In the genomic region with DNA sequence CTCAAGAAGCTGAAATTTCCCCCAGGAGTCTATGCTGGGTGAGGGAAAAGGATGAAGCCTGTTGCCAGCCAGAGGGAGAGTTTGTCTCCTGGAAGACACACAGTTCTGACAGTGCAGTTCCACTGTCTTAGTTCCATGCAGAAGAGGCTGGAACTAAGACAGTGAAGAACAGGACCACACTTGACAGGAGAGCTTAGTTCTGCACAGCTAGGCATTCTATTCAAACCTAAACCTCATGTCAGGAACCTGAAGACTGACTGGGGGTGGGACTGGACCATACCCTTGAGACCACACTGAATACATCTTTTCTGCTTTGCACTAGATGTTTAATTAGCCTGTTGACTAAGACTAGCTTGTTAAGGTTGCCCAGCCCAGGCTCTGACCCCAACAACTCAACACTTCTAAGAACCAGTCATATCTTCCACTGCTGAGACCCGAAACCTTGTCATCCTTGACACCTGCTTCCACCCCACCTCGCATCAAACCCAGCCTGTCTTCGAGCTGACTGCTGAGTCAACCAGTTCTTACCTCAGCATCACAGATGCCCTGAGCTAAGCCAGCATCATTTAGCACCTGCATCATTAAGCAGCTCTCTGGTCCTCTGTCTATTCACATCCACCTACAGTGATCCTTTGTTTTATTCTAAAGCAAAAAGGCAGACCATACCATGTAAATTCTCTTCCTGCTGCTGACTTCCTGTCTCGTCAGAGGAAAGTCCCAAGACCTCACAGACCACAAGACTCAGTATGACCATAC, we compare ENCODE assay signal across 9 mouse cellular contexts. TPM values are rescaled to one million over a fixed set of nuclear protein-coding genes. Genes with fewer than 3 reads are reported as not detected.
DNase-seq lines count a peak whose midpoint lies in the region; ATAC-seq and TF ChIP-seq lines count a peak whose summit lies in the region.
"Had no signal": no experiment of that assay in that cellular context is flagged by ENCODE, and none has a peak within 500 bp of the region (broad histone marks: within the 10 kb centered on the region; RNA-seq: fewer than 3 reads in every experiment).

A gene (minus strand): TSS at position 644 of the 756 bp plus-strand sequence.

- H3K9ac ChIP-seq in liver, adult 2 months (ENCODE audit: low read depth, low read length): no peak within 1 kb of the TSS
- H3K9ac ChIP-seq in liver, embryonic 12.5 days: no peak within 1 kb of the TSS
- H3K9ac ChIP-seq in heart, embryonic 13.5 days: no peak within 1 kb of the TSS
- H3K9ac ChIP-seq in hindbrain, embryonic 13.5 days: no peak within 1 kb of the TSS
- H3K9ac ChIP-seq: lung, embryonic 15.5 days had no signal

- no peak for TF ChIP-seq CTCF in liver, adult 2 months (IDR thresholded peaks at IDR 0.05; ENCODE audit: low read depth, low read length)

- ATAC-seq in liver, embryonic 12.5 days: no peak
- no peak for ATAC-seq in heart, embryonic 13.5 days (ENCODE audit: extremely low read depth, insufficient number of reproducible peaks, low FRiP score, low TSS enrichment)
- ATAC-seq in hindbrain, embryonic 13.5 days (ENCODE audit: low FRiP score): no peak
- no peak for ATAC-seq in megakaryocyte progenitor cell, adult 5-6 weeks (replicated peaks; ENCODE audit: poor library complexity)

- H3K36me3 ChIP-seq in liver, adult 2 months (ENCODE audit: control insufficient read depth, insufficient read depth, low read length): no peaks in the 10 kb centered on the region
- H3K36me3 ChIP-seq in liver, embryonic 12.5 days: no peaks in the 10 kb centered on the region
- H3K36me3 ChIP-seq in heart, embryonic 13.5 days: no peaks in the 10 kb centered on the region
- H3K36me3 ChIP-seq in myocyte (ENCODE audit: control insufficient read depth, insufficient read depth): no peaks in the 10 kb centered on the region
- no peaks in the 10 kb centered on the region for H3K36me3 ChIP-seq in hindbrain, embryonic 13.5 days
- H3K36me3 ChIP-seq: lung, embryonic 15.5 days had no signal

- no peak within 1 kb of the TSS for H3K27ac ChIP-seq in liver, adult 2 months (replicated peaks; ENCODE audit: insufficient read depth, low read depth, low read length)
- H3K27ac ChIP-seq in liver, embryonic 12.5 days: no peak within 1 kb of the TSS
- H3K27ac ChIP-seq in heart, embryonic 13.5 days (replicated peaks): no peak within 1 kb of the TSS
- no peak within 1 kb of the TSS for H3K27ac ChIP-seq in hindbrain, embryonic 13.5 days
- H3K27ac ChIP-seq: lung, embryonic 15.5 days had no signal

- TF ChIP-seq POLR2A in liver, adult 2 months (IDR thresholded peaks at IDR 0.05; ENCODE audit: extremely low read depth, insufficient read depth, low read length): no peak
- TF ChIP-seq POLR2A in myocyte (IDR thresholded peaks at IDR 0.05; ENCODE audit: insufficient read length, low read depth): no peak

- H3K79me2 ChIP-seq in liver, adult 2 months (ENCODE audit: control insufficient read depth, insufficient read depth, low read length): peaks cover 4% of the 10 kb centered on the region; the same call in 1 of the 2 replicates
- no peaks in the 10 kb centered on the region for H3K79me2 ChIP-seq in myocyte (ENCODE audit: control insufficient read depth, insufficient read depth)

- H3ac ChIP-seq in myocyte (ENCODE audit: control insufficient read depth, insufficient read length): no peak within 1 kb of the TSS

- H3K4me1 ChIP-seq in liver, adult 2 months (ENCODE audit: control insufficient read depth, insufficient read depth, low read length): peaks cover 9% of the 10 kb centered on the region
- peaks cover 21% of the 10 kb centered on the region for H3K4me1 ChIP-seq in liver, embryonic 12.5 days
- H3K4me1 ChIP-seq in heart, embryonic 13.5 days: peaks cover 19% of the 10 kb centered on the region
- H3K4me1 ChIP-seq in hindbrain, embryonic 13.5 days (replicated peaks): peaks cover 14% of the 10 kb centered on the region

- H3K27me3 ChIP-seq in liver, adult 2 months (ENCODE audit: control insufficient read depth, insufficient read depth, low read length): no peaks in the 10 kb centered on the region
- H3K27me3 ChIP-seq in liver, embryonic 12.5 days (replicated peaks): no peaks in the 10 kb centered on the region; the same call in 1 of the 2 replicates
- peaks cover 4% of the 10 kb centered on the region; the same call in 1 of the 2 replicates for H3K27me3 ChIP-seq in heart, embryonic 13.5 days (replicated peaks)
- peaks cover 2% of the 10 kb centered on the region for H3K27me3 ChIP-seq in myocyte (ENCODE audit: control insufficient read depth, insufficient read depth, insufficient read length)
- peaks cover 11% of the 10 kb centered on the region for H3K27me3 ChIP-seq in hindbrain, embryonic 13.5 days
- H3K27me3 ChIP-seq: lung, embryonic 15.5 days had no signal

- WGBS in liver, adult 2 months: 81% methylated on average over 4 of the region's 4 CpGs
- 33% methylated on average over 4 of the region's 4 CpGs for WGBS in liver, embryonic 12.5 days (ENCODE audit: insufficient replicate concordance)
- WGBS in heart, embryonic 13.5 days: 55% methylated on average over 4 of the region's 4 CpGs
- WGBS in hindbrain, embryonic 13.5 days: 72% methylated on average over 4 of the region's 4 CpGs

- DNase-seq in liver, adult 2 months (ENCODE audit: extremely low read depth, low read depth, low spot score): no peak
- DNase-seq in adrenal gland, postnatal 10 days: no peak
- no peak for DNase-seq in frontal cortex, postnatal 25 days (ENCODE audit: low spot score in 2 of 2)

- H3K9me3 ChIP-seq in liver, embryonic 12.5 days (replicated peaks): peaks cover 1% of the 10 kb centered on the region; the same call in 1 of the 2 replicates
- H3K9me3 ChIP-seq in heart, embryonic 13.5 days: peaks cover 1% of the 10 kb centered on the region; the same call in 1 of the 2 replicates
- H3K9me3 ChIP-seq in hindbrain, embryonic 13.5 days: no peaks in the 10 kb centered on the region
- H3K9me3 ChIP-seq: lung, embryonic 15.5 days had no signal

- no peak within 1 kb of the TSS for H3K4me2 ChIP-seq in liver, embryonic 12.5 days
- no peak within 1 kb of the TSS for H3K4me2 ChIP-seq in heart, embryonic 13.5 days
- peak within 1 kb of the TSS; percentile 55 for H3K4me2 ChIP-seq in myocyte (ENCODE audit: low read depth)
- H3K4me2 ChIP-seq in hindbrain, embryonic 13.5 days: no peak within 1 kb of the TSS
- H3K4me2 ChIP-seq: lung, embryonic 15.5 days had no signal

- H3K4me3 ChIP-seq in liver, adult 2 months (ENCODE audit: insufficient read depth, low read depth, low read length): no peak within 1 kb of the TSS
- no peak within 1 kb of the TSS for H3K4me3 ChIP-seq in liver, embryonic 12.5 days
- no peak within 1 kb of the TSS for H3K4me3 ChIP-seq in heart, embryonic 13.5 days
- no peak within 1 kb of the TSS for H3K4me3 ChIP-seq in myocyte
- no peak within 1 kb of the TSS for H3K4me3 ChIP-seq in hindbrain, embryonic 13.5 days
- H3K4me3 ChIP-seq: lung, embryonic 15.5 days had no signal

TF ChIP-seq in myocyte, 11 proteins besides CTCF, POLR2A, EP300 and RAD21:
- TF ChIP-seq MYOD1 (IDR thresholded peaks at IDR 0.05; ENCODE audit: control insufficient read depth in 1 of 3, insufficient read length in 2 of 3, low read depth in 2 of 3) (peak in 1 of 3 experiments; percentile 40), MYOG (IDR thresholded peaks at IDR 0.05; ENCODE audit: control insufficient read depth in 1 of 3, insufficient read depth in 1 of 3, insufficient read length in 2 of 3, low read depth in 2 of 3) (no peak), MAX (IDR thresholded peaks at IDR 0.05; ENCODE audit: low read depth) (no peak), SRF (IDR thresholded peaks at IDR 0.05; ENCODE audit: control insufficient read depth, insufficient read length, low read depth) (no peak), TCF3 (IDR thresholded peaks at IDR 0.05; ENCODE audit: insufficient read length, low read depth) (no peak), USF1 (IDR thresholded peaks at IDR 0.05; ENCODE audit: low read depth) (no peak), POLR2AphosphoS2 (IDR thresholded peaks at IDR 0.05; ENCODE audit: insufficient read length, low read depth) (no peak), TCF12 (IDR thresholded peaks at IDR 0.05; ENCODE audit: insufficient read depth, poor library complexity, severe bottlenecking) (no peak), E2F4 (IDR thresholded peaks at IDR 0.05; ENCODE audit: insufficient read depth) (no peak)

RNA-seq across cellular contexts. Expression of the gene that starts here (rescaled TPM):
- total RNA-seq in liver, adult 2 months (2014; rRNA removed): 137 and 197 TPM in 2 replicates
- 387 and 444 TPM in 2 replicates for polyA plus RNA-seq in liver, adult 2 months (2012; rRNA removed)
- polyA plus RNA-seq in liver, embryonic 12.5 days (2016; fragmentation: Nextera tagmentation; extraction: Ambion mirVana): 5.0 and 7.8 TPM in 2 replicates
- 1,000 to 10,000 TPM; 1,138 to 1,532 TPM for total RNA-seq in adrenal gland, postnatal 10 days (2021)
- polyA plus RNA-seq in heart, embryonic 13.5 days (2015; fragmentation: Nextera tagmentation; extraction: Ambion mirVana): 26.3 and 28.3 TPM in 2 replicates
- polyA plus RNA-seq in myocyte (2012; fragmentation: generic; extraction: Trizol): 79.8 TPM
- 2.4 and 2.9 TPM in 2 replicates for polyA plus RNA-seq in hindbrain, embryonic 13.5 days (2015; fragmentation: Nextera tagmentation; extraction: Ambion mirVana)
- total RNA-seq in megakaryocyte progenitor cell, adult 5-6 weeks (2015): 1.3 and 2.6 TPM in 2 replicates
- 7.2 and 8.9 TPM in 2 replicates for total RNA-seq in megakaryocyte progenitor cell, adult 5-6 weeks (2017)

Comparison
In these comparisons a context has a peak if more than half of its experiments do, and no peak if none do; other contexts are left out.
1. RNA of the gene that starts here (total RNA-seq): 1,138 to 1,532 TPM in adrenal gland, postnatal 10 days and 137 to 197 TPM in liver, adult 2 months; 1.3 to 8.9 TPM in megakaryocyte progenitor cell, adult 5-6 weeks; every median in the first group is over 10 times any median in the second.